Mouse (Mus musculus) T-helper 2 cell (primary cell): ENCODE measurements around the gene Cops6.

Source experiments
- in situ Hi-C: fragments of 300-600 bp; cut with MboI, MseI; formaldehyde crosslinking; loops from one replicate; pipeline ENCODE4 v1.15.1; 2025; ENCODE audit warnings: high pct_unique_total_duplicates

Cops6 gene

GRCm38 (mm10) chr5:138160842-138161665 is at the start of gene Cops6:
Cops6 (plus strand) TSS chr5:138161071.
- in situ Hi-C loops: no loop called here

GRCm38 (mm10) chr5:138116255-138117198 is 44.3 kb upstream of the Cops6 start, which contains the start of gene Zscan21:
Zscan21 (plus strand) TSS chr5:138116903.
- in situ Hi-C loops: no loop called here

- in situ Hi-C loops: no loop called here
Observed at GRCm38 (mm10) chr5:138117199-138118015, 43.5 kb upstream of the Cops6 start.

GRCm38 (mm10) chr5:138118041-138118440 is 42.8 kb upstream of the Cops6 start:
- in situ Hi-C loops: no loop called here

- in situ Hi-C loops: no loop called here
Observed at GRCm38 (mm10) chr5:138132425-138133064, 28.3 kb upstream of the Cops6 start.

GRCm38 (mm10) chr5:138137257-138137656 is 23.6 kb upstream of the Cops6 start:
- in situ Hi-C loops: no loop called here

- in situ Hi-C loops: no loop called here
Observed at GRCm38 (mm10) chr5:138137935-138138549, 22.8 kb upstream of the Cops6 start.

- in situ Hi-C loops: no loop called here
Observed at GRCm38 (mm10) chr5:138138585-138138984, 22.3 kb upstream of the Cops6 start.

GRCm38 (mm10) chr5:138154390-138154789 is 6.5 kb upstream of the Cops6 start:
- in situ Hi-C loops: loop anchor here (5.0 kb wide), 1 partner anchor 67 kb away; the partner anchor contains the start of gene Zkscan1

- in situ Hi-C loops: no loop called here
Observed at GRCm38 (mm10) chr5:138155443-138155976, 5.4 kb upstream of the Cops6 start, which contains the start of gene Zfp113. Zfp113 (minus strand) TSS chr5:138155744.

- in situ Hi-C loops: no loop called here
Observed at GRCm38 (mm10) chr5:138160224-138160762, 578 bp upstream of the Cops6 start.

GRCm38 (mm10) chr5:138163046-138163445 is 2.2 kb downstream of the Cops6 start:
- in situ Hi-C loops: no loop called here

- in situ Hi-C loops: no loop called here
Observed at GRCm38 (mm10) chr5:138163610-138164009, 2.7 kb downstream of the Cops6 start.

- in situ Hi-C loops: loop anchor here (5.0 kb wide), 2 partner anchors 87 to 643 kb away; no protein-coding TSS in a partner anchor
Observed at GRCm38 (mm10) chr5:138165594-138165993, 4.7 kb downstream of the Cops6 start.

- in situ Hi-C loops: no loop called here
Observed at GRCm38 (mm10) chr5:138170936-138171561, 10.2 kb downstream of the Cops6 start.

- in situ Hi-C loops: no loop called here
Observed at GRCm38 (mm10) chr5:138171695-138172491, 11.0 kb downstream of the Cops6 start, which contains the start of the genes Ap4m1 and Mcm7. Ap4m1 (plus strand) TSS chr5:138172002. Mcm7 (minus strand) TSS chr5:138172422.

GRCm38 (mm10) chr5:138173217-138173616 is 12.3 kb downstream of the Cops6 start:
- in situ Hi-C loops: no loop called here

GRCm38 (mm10) chr5:138186950-138187638 is 26.2 kb downstream of the Cops6 start, which contains the start of the genes Taf6 and Cnpy4:
Taf6 (minus strand) TSS chr5:138187451.
Cnpy4 (plus strand) TSS chr5:138187485.
- in situ Hi-C loops: no loop called here
